Mouse (Mus musculus): ENCODE data around the gene Rab26.

Rab26 gene

GRCm38 (mm10) chr17:24478663-24479380, 55.2 kb downstream of the Rab26 start, which contains the start of gene Mlst8:
TSS of gene Mlst8 (minus strand) at chr17:24479078.
- peak; percentile 99 for DNase-seq (ENCODE audit: extremely low spot score, low spot score)

- no peak for DNase-seq (ENCODE audit: extremely low spot score, low spot score)
These were observed 55.9 kb downstream of the Rab26 start for GRCm38 (mm10) chr17:24477985-24478600.

Data from neural tube, embryonic 10.5 days (tissue).